Mouse (Mus musculus) gonadal fat pad, adult 2 months (tissue): ENCODE data around the gene Ephb2. TPM values are rescaled to one million over a fixed set of nuclear protein-coding genes. Genes with fewer than 3 reads are reported as not detected.

ENCODE experiments used
- DNase-seq: peaks from one replicate; pipeline ENCODE4 v3.0.0-alpha.2; 2012; ENCODE audit warnings: low read depth
- polyA plus RNA-seq: library from polyadenylated mRNA; depleted of rRNA; stranded (reverse); fragments of >200 nt; gene quantifications from 2 replicates; pipeline ENCODE4 v1.2.3, GENCODE M21; 2012; rRNA removed

Ephb2 gene
- polyA plus RNA-seq, 1 experiment = 20.6 TPM

DNA sequence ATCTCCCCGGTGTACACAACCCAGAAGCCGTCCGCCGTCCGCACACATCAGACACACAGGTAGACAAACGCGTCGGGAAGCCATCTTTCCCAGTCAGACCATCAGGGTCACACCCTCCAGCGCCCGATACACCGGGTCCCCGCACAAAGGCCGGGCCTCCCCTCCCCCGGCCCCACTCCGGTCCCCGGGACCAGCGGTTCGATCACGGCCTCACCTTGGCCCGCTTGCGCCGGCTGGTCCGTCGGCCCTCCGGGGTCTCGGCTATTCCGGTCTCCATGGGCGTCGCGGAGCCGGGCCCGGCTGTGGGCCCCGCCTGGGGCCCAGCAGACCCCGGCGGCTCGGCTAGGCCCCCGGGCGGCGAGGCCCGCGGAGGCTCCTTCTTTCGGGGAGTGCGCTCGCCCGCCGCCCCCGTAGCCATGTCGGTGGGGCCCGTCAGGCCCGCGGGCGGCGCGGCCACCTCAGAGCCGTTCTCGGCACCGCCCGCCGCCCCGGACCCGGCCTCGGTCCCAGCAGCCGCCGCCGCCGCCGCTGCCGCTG, 233.7 kb downstream of the Ephb2 start:
- DNase-seq = no peak

DNA sequence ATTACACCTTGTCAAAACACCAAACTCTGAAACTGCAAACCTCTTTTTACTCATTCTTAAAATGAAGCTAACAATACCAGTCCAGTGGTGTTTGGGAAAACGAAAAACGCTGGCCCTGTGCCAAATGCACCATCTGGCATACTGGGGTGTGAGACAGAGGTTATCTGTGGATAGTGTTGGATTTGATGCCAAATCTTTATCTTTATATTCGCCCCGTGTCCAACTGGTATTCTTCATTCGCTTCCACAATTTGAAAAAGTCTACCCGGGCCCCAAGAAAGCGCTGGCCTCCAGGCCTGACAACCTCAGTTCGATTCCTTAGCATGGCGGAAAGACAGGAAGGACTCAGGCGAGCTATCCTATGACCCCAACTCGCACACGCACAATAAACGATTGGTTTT, 234.3 kb downstream of the Ephb2 start:
- no peak for DNase-seq

DNA sequence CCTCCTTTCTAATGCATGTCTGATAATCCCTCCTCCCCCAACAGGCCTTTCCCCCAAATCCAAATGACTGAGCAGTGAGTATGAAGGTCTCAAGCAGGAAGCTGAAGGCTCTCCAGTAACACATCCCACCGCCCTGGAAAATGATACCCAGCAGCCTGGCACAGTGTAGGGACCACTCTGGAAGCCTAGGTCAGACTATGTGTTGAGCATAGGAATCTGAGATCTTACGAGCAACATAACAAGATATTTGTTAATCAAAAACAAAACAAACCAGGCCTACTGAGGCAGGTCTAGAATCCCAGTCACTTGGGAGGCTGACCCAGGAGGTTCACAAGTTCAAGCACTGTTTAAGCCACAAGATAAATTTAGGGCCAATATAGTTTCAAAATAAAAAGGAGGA, 235.3 kb downstream of the Ephb2 start:
- DNase-seq = no peak

DNA sequence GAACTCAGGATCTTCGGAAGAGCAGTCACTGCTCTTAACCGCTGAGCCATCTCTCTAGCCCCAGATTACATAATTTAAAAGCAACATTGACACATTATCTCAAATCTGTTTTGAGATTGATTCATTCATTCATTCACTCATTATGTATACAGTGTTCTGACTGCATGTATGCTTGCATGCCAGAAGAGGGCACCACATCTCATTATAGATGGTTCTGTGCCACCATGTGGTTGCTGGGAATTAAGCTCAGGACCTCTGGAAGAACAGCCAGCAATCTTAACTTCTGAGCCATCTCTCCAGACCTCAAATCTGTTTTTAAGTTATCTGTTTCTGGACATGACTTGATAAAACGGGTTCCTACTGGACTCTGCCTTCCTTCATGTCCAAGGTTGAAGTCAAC, 235.9 kb downstream of the Ephb2 start:
- no peak for DNase-seq

DNA sequence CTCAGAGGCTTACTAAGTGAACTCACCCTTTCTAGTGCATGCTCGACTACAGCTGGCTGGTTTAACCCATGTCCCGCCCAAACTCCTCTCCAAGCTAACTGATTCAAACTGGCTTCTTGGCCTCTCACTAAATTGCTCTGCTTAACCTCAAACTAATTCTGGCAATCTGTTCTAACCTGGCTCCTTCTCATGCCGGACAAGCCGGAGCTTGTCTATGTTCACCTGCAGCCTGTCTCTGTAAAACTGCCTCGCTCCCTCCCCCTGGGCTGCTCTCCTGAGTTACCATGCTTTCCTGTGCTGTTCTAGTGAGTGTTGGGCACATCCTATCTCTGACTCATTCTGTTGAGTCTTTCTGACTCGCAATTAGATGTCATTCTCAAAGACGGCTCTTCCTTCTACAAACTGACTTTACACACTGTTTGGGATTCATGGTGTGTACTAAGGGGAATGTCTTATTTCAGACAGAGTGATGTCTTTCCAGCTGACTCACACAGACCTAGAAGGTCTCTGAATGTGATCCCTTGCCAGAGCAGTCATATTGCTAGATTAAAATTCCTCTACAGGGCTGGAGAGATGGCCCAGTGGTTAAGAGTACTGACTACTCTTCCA, 237.4 kb downstream of the Ephb2 start:
- DNase-seq = no peak

Other genes starting within 250 kb of the Ephb2 start
- 26.1 and 30.5 TPM in 2 replicates for gene Kdm1a, start 233.3 kb downstream of the Ephb2 start, polyA plus RNA-seq
- gene Tex46, start 225.6 kb downstream of the Ephb2 start, polyA plus RNA-seq = 0.42 and 0.43 TPM in 2 replicates
- gene Lactbl1, start 213.4 kb downstream of the Ephb2 start, polyA plus RNA-seq = 0.03 and 0.04 TPM in 2 replicates
- 134 and 203 TPM in 2 replicates for gene C1qb, start 50.2 kb upstream of the Ephb2 start, polyA plus RNA-seq
- 129 and 179 TPM in 2 replicates for gene C1qc, start 57.1 kb upstream of the Ephb2 start, polyA plus RNA-seq
- 93.9 and 119 TPM in 2 replicates for gene C1qa, start 62.8 kb upstream of the Ephb2 start, polyA plus RNA-seq
- gene Epha8, start 120.8 kb upstream of the Ephb2 start, polyA plus RNA-seq = 0.34 and 0.47 TPM in 2 replicates
- 5.9 and 6.8 TPM in 2 replicates for gene Zbtb40, start 212.8 kb upstream of the Ephb2 start, polyA plus RNA-seq